30 mouse cellular contexts compared by ENCODE assay signal in the genomic region with DNA sequence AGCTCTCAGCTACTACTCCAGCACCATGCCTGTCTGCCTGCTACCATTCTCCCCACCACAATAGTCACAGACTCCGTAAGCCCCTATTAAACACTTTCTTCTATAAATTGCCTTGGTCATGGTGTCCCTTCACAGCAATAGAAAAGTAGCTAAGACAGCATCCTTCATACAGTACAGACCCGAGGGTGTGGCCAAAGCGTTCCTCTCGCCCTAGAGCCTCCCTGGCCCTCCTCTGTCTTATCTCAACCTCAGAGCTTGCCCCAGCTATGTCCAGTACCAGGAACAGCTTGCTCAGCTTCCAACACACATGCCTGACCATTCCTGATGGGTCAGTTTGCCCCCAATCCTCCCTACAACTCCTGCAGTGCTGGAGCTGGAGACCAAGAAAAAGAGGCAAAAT. TPM values are rescaled to one million over a fixed set of nuclear protein-coding genes. Genes with fewer than 3 reads are reported as not detected.
A peak's percentile ranks its signal among the peaks of the same experiment; 100 is the strongest.
DNase-seq lines count a peak whose midpoint lies in the region; ATAC-seq and TF ChIP-seq lines count a peak whose summit lies in the region.
"Had no signal": no experiment of that assay in that cellular context is flagged by ENCODE, and none has a peak within 500 bp of the region (broad histone marks: within the 10 kb centered on the region; RNA-seq: fewer than 3 reads in every experiment).

No protein-coding gene starts in this region.

- WGBS in liver, embryonic 11.5 days: 73% methylated on average over 4 of the region's 4 CpGs
- 53% methylated on average over 4 of the region's 4 CpGs for WGBS in liver, embryonic 14.5 days (ENCODE audit: insufficient replicate concordance)
- 76% methylated on average over 4 of the region's 4 CpGs for WGBS in liver, postnatal 0 days (ENCODE audit: insufficient replicate concordance)
- WGBS in hindbrain, postnatal 0 days: 90% methylated on average over 4 of the region's 4 CpGs

- TF ChIP-seq CTCF in liver, embryonic 14.5 days (IDR thresholded peaks at IDR 0.05; ENCODE audit: low read depth): no peak
- no peak for TF ChIP-seq CTCF in liver, postnatal 0 days (IDR thresholded peaks at IDR 0.05; ENCODE audit: low read depth)
- TF ChIP-seq CTCF in hindbrain, postnatal 0 days (IDR thresholded peaks at IDR 0.05; ENCODE audit: low read depth): no peak

- H3K4me3 ChIP-seq in liver, embryonic 11.5 days (ENCODE audit: low read depth, low read length): no peak overlapping the region
- H3K4me3 ChIP-seq in liver, embryonic 14.5 days (ENCODE audit: insufficient read depth in 1 of 2, low read depth in 2 of 2, low read length in 2 of 2): no peak overlapping the region
- H3K4me3 ChIP-seq in liver, postnatal 0 days (ENCODE audit: low read depth, low read length): no peak overlapping the region
- no peak overlapping the region for H3K4me3 ChIP-seq in hindbrain, postnatal 0 days (ENCODE audit: low read length)
- H3K4me3 ChIP-seq: embryonic facial prominence, embryonic 12.5 days; embryonic facial prominence, embryonic 15.5 days; gastrocnemius, adult 2 months; heart, embryonic 12.5 days; heart, embryonic 15.5 days; hindbrain, embryonic 10.5 days had no signal

- no peaks in the 10 kb centered on the region for H3K27me3 ChIP-seq in liver, embryonic 11.5 days (replicated peaks; ENCODE audit: control insufficient read depth, insufficient read depth, low read length)
- no peaks in the 10 kb centered on the region for H3K27me3 ChIP-seq in liver, embryonic 14.5 days (ENCODE audit: control insufficient read depth, insufficient read depth, low read length)
- no peaks in the 10 kb centered on the region for H3K27me3 ChIP-seq in liver, postnatal 0 days (ENCODE audit: insufficient read depth, low read length)
- H3K27me3 ChIP-seq in hindbrain, postnatal 0 days (ENCODE audit: insufficient read depth, low read length): no peaks in the 10 kb centered on the region
- H3K27me3 ChIP-seq: embryonic facial prominence, embryonic 12.5 days; embryonic facial prominence, embryonic 15.5 days; heart, embryonic 12.5 days; heart, embryonic 15.5 days had no signal

- peak; percentile 32 for DNase-seq in liver
- no peak for DNase-seq in liver, embryonic 11.5 days (ENCODE audit: low spot score)
- DNase-seq in liver, embryonic 14.5 days (ENCODE audit: low read depth in 3 of 3, low spot score in 3 of 3): no peak
- no peak for DNase-seq in liver, postnatal 0 days
- DNase-seq in hindbrain, postnatal 0 days (ENCODE audit: low spot score): no peak
- no peak for DNase-seq in B cell, adult 2 months
- DNase-seq: adrenal gland, adult 8-10 months; adrenal gland, postnatal 36 days; cerebellum, adult 18-20 months; cerebellum, adult 9-10 months; cerebellum, postnatal 14 days; forebrain, postnatal 0 days; gastrocnemius, adult 2 months; gastrocnemius, postnatal 14 days; heart, adult 18-20 months; heart, postnatal 10 days; heart, postnatal 36 days had no signal

- H3K27ac ChIP-seq in liver, embryonic 11.5 days (ENCODE audit: low read depth, low read length): no peak overlapping the region; the same call in 1 of the 2 replicates
- no peak overlapping the region for H3K27ac ChIP-seq in liver, embryonic 14.5 days
- H3K27ac ChIP-seq in liver, postnatal 0 days (ENCODE audit: low read depth): no peak overlapping the region
- no peak overlapping the region for H3K27ac ChIP-seq in hindbrain, postnatal 0 days
- H3K27ac ChIP-seq: embryonic facial prominence, embryonic 12.5 days; embryonic facial prominence, embryonic 15.5 days; gastrocnemius, adult 2 months; heart, embryonic 15.5 days; hindbrain, embryonic 10.5 days; hindbrain, embryonic 14.5 days had no signal

- no peaks in the 10 kb centered on the region; the same call in 1 of the 2 replicates for H3K4me1 ChIP-seq in liver, embryonic 11.5 days (replicated peaks; ENCODE audit: control insufficient read depth, insufficient read depth, low read length)
- H3K4me1 ChIP-seq in liver, embryonic 14.5 days (replicated peaks; ENCODE audit: control insufficient read depth in 2 of 2, insufficient read depth in 2 of 2, low read length in 1 of 2): peaks cover 6 to 14% of the 10 kb centered on the region in 2 experiments
- H3K4me1 ChIP-seq in liver, postnatal 0 days (ENCODE audit: insufficient read depth): no peaks in the 10 kb centered on the region
- no peaks in the 10 kb centered on the region for H3K4me1 ChIP-seq in hindbrain, postnatal 0 days (ENCODE audit: insufficient read depth, low read length)
- H3K4me1 ChIP-seq: embryonic facial prominence, embryonic 12.5 days; heart, embryonic 15.5 days; hindbrain, embryonic 10.5 days had no signal

- no peaks in the 10 kb centered on the region for H3K36me3 ChIP-seq in liver, embryonic 11.5 days (ENCODE audit: control insufficient read depth, insufficient read depth, low read length)
- H3K36me3 ChIP-seq in liver, embryonic 14.5 days (replicated peaks; ENCODE audit: control insufficient read depth, insufficient read depth, low read depth): no peaks in the 10 kb centered on the region
- no peaks in the 10 kb centered on the region for H3K36me3 ChIP-seq in liver, postnatal 0 days (replicated peaks; ENCODE audit: insufficient read depth, low read length)
- no peaks in the 10 kb centered on the region for H3K36me3 ChIP-seq in hindbrain, postnatal 0 days (ENCODE audit: insufficient read depth, low read length)
- H3K36me3 ChIP-seq: embryonic facial prominence, embryonic 12.5 days; embryonic facial prominence, embryonic 15.5 days; heart, embryonic 12.5 days; heart, embryonic 15.5 days; hindbrain, embryonic 10.5 days had no signal

- no peak overlapping the region for H3K9ac ChIP-seq in liver, embryonic 11.5 days (ENCODE audit: low read depth, low read length)
- no peak overlapping the region for H3K9ac ChIP-seq in liver, embryonic 14.5 days (replicated peaks)
- no peak overlapping the region for H3K9ac ChIP-seq in liver, postnatal 0 days (replicated peaks)
- H3K9ac ChIP-seq in hindbrain, postnatal 0 days (replicated peaks; ENCODE audit: low read length): no peak overlapping the region
- H3K9ac ChIP-seq: embryonic facial prominence, embryonic 12.5 days; embryonic facial prominence, embryonic 15.5 days; forebrain, postnatal 0 days; heart, embryonic 12.5 days; heart, embryonic 15.5 days; hindbrain, embryonic 14.5 days had no signal

- no peak overlapping the region for H3K4me2 ChIP-seq in liver, embryonic 11.5 days
- no peak overlapping the region for H3K4me2 ChIP-seq in liver, embryonic 14.5 days (ENCODE audit: low read depth)
- no peak overlapping the region for H3K4me2 ChIP-seq in liver, postnatal 0 days (ENCODE audit: low read depth, low read length)
- no peak overlapping the region for H3K4me2 ChIP-seq in hindbrain, postnatal 0 days (ENCODE audit: low read depth, low read length)
- H3K4me2 ChIP-seq: embryonic facial prominence, embryonic 12.5 days; embryonic facial prominence, embryonic 15.5 days; heart, embryonic 12.5 days; heart, embryonic 15.5 days; hindbrain, embryonic 14.5 days had no signal

- TF ChIP-seq EP300 in liver, embryonic 14.5 days (IDR thresholded peaks at IDR 0.05; ENCODE audit: low read depth): no peak
- no peak for TF ChIP-seq EP300 in liver, postnatal 0 days (IDR thresholded peaks at IDR 0.05; ENCODE audit: low read depth)

- peak; percentile 50; the same call in 1 of the 2 replicates for ATAC-seq in liver, embryonic 11.5 days (replicated peaks; ENCODE audit: low FRiP score)
- peak; percentile 58; the same call in 1 of the 2 replicates for ATAC-seq in liver, embryonic 14.5 days (ENCODE audit: insufficient read depth)
- peak; percentile 58 for ATAC-seq in liver, postnatal 0 days
- no peak for ATAC-seq in hindbrain, postnatal 0 days
- ATAC-seq: activated CD4-positive, CD25-positive, alpha-beta regulatory T cell, adult 4 months; forebrain, embryonic 14.5 days; forebrain, postnatal 0 days had no signal

- H3K9me3 ChIP-seq in liver, embryonic 11.5 days (ENCODE audit: control insufficient read depth, low read length): no peaks in the 10 kb centered on the region
- H3K9me3 ChIP-seq in liver, embryonic 14.5 days (ENCODE audit: control insufficient read depth, low read length): no peaks in the 10 kb centered on the region
- H3K9me3 ChIP-seq in liver, postnatal 0 days (ENCODE audit: low read length): 0 out of 2 replicates have a peak, but pooled peaks cover under 1% of the 10 kb centered on the region
- no peaks in the 10 kb centered on the region for H3K9me3 ChIP-seq in hindbrain, postnatal 0 days (ENCODE audit: low read length)
- H3K9me3 ChIP-seq: embryonic facial prominence, embryonic 12.5 days; embryonic facial prominence, embryonic 15.5 days; heart, embryonic 15.5 days; hindbrain, embryonic 10.5 days had no signal

RNA-seq across cellular contexts. Expression of gene Spink4, which starts 19.2 kb away (rescaled TPM):
- polyA plus RNA-seq in liver, embryonic 11.5 days (2014; fragmentation: Nextera tagmentation; extraction: Ambion mirVana): not detected in 2 replicates
- polyA plus RNA-seq in liver, embryonic 14.5 days (2012; rRNA removed): 0.42 and 0.58 TPM in 2 replicates
- polyA plus RNA-seq in liver, embryonic 14.5 days (2014; fragmentation: Nextera tagmentation; extraction: Ambion mirVana): 0.71 and 1.3 TPM in 2 replicates
- 0.65 and 1.2 TPM in 2 replicates for polyA plus RNA-seq in liver, postnatal 0 days (2015; fragmentation: Nextera tagmentation; extraction: Ambion mirVana)
- total RNA-seq in hindbrain, postnatal 0 days (2014; rRNA removed): not detected in 2 replicates
- not detected in 2 replicates for polyA plus RNA-seq in hindbrain, postnatal 0 days (2015; fragmentation: Nextera tagmentation; extraction: Ambion mirVana)
- total RNA-seq: common myeloid progenitor, adult 5-6 weeks; ES-E14; forebrain, postnatal 0 days; gastrocnemius, adult 2 months; gastrocnemius, postnatal 14 days; gastrocnemius, postnatal 4 days; heart, adult 18-20 months; heart, postnatal 36 days had no signal
- polyA plus RNA-seq: activated CD4-positive, CD25-positive, alpha-beta regulatory T cell, adult 4 months; embryonic facial prominence, embryonic 12.5 days; embryonic facial prominence, embryonic 15.5 days; forebrain, embryonic 11.5 days; forebrain, embryonic 14.5 days; forebrain, postnatal 0 days; frontal cortex, adult 2 months; hindbrain, embryonic 10.5 days; hindbrain, embryonic 14.5 days had no signal

RNA-seq across cellular contexts. Expression of gene B4galt1, which starts 46.8 kb away (rescaled TPM):
- polyA plus RNA-seq in liver, embryonic 11.5 days (2014; fragmentation: Nextera tagmentation; extraction: Ambion mirVana): 49.0 and 50.4 TPM in 2 replicates
- 13.3 and 14.3 TPM in 2 replicates for polyA plus RNA-seq in liver, embryonic 14.5 days (2012; rRNA removed)
- 30.3 and 31.2 TPM in 2 replicates for polyA plus RNA-seq in liver, embryonic 14.5 days (2014; fragmentation: Nextera tagmentation; extraction: Ambion mirVana)
- 26.4 and 30.2 TPM in 2 replicates for polyA plus RNA-seq in liver, postnatal 0 days (2015; fragmentation: Nextera tagmentation; extraction: Ambion mirVana)
- total RNA-seq in hindbrain, postnatal 0 days (2014; rRNA removed): 14.5 and 14.8 TPM in 2 replicates
- polyA plus RNA-seq in hindbrain, postnatal 0 days (2015; fragmentation: Nextera tagmentation; extraction: Ambion mirVana): 7.1 and 7.6 TPM in 2 replicates

RNA-seq across cellular contexts. Expression of gene Bag1, which starts 47.5 kb away (rescaled TPM):
- 219 and 225 TPM in 2 replicates for polyA plus RNA-seq in liver, embryonic 11.5 days (2014; fragmentation: Nextera tagmentation; extraction: Ambion mirVana)
- polyA plus RNA-seq in liver, embryonic 14.5 days (2012; rRNA removed): 21.6 and 59.8 TPM in 2 replicates
- 131 and 139 TPM in 2 replicates for polyA plus RNA-seq in liver, embryonic 14.5 days (2014; fragmentation: Nextera tagmentation; extraction: Ambion mirVana)
- 128 and 136 TPM in 2 replicates for polyA plus RNA-seq in liver, postnatal 0 days (2015; fragmentation: Nextera tagmentation; extraction: Ambion mirVana)
- total RNA-seq in hindbrain, postnatal 0 days (2014; rRNA removed): 57.1 and 78.9 TPM in 2 replicates
- 183 and 195 TPM in 2 replicates for polyA plus RNA-seq in hindbrain, postnatal 0 days (2015; fragmentation: Nextera tagmentation; extraction: Ambion mirVana)

RNA-seq across cellular contexts. Expression of gene Chmp5, which starts 47.6 kb away (rescaled TPM):
- polyA plus RNA-seq in liver, embryonic 11.5 days (2014; fragmentation: Nextera tagmentation; extraction: Ambion mirVana): 70.7 and 74.6 TPM in 2 replicates
- polyA plus RNA-seq in liver, embryonic 14.5 days (2012; rRNA removed): 12.6 and 24.5 TPM in 2 replicates
- 42.7 and 45.1 TPM in 2 replicates for polyA plus RNA-seq in liver, embryonic 14.5 days (2014; fragmentation: Nextera tagmentation; extraction: Ambion mirVana)
- polyA plus RNA-seq in liver, postnatal 0 days (2015; fragmentation: Nextera tagmentation; extraction: Ambion mirVana): 46.6 and 49.3 TPM in 2 replicates
- 34.4 and 37.0 TPM in 2 replicates for total RNA-seq in hindbrain, postnatal 0 days (2014; rRNA removed)
- polyA plus RNA-seq in hindbrain, postnatal 0 days (2015; fragmentation: Nextera tagmentation; extraction: Ambion mirVana): 131 and 137 TPM in 2 replicates
